Mouse (Mus musculus) kidney, adult 9 months (tissue): Measurements from ENCODE around the gene Zpbp2.

Experiments
- DNase-seq: peaks from one replicate; pipeline ENCODE4 v3.0.0; 2022

Zpbp2 gene

GRCm38 (mm10) chr11:98560942-98561341 lies 10.0 kb downstream of the Zpbp2 start:
- DNase-seq: no peak

- DNase-seq: no peak
Observed at GRCm38 (mm10) chr11:98563025-98563424, 12.1 kb downstream of the Zpbp2 start.

- DNase-seq: no peak
Observed at GRCm38 (mm10) chr11:98563921-98564414, 13.1 kb downstream of the Zpbp2 start.

GRCm38 (mm10) chr11:98568326-98568725 lies 17.4 kb downstream of the Zpbp2 start:
- DNase-seq: no peak

- DNase-seq: no peak
Observed at GRCm38 (mm10) chr11:98569461-98569860, 18.6 kb downstream of the Zpbp2 start.

GRCm38 (mm10) chr11:98577776-98578175 lies 26.9 kb downstream of the Zpbp2 start:
- no peak for DNase-seq

GRCm38 (mm10) chr11:98580301-98581121 lies 29.6 kb downstream of the Zpbp2 start:
- DNase-seq: peak; percentile 22

GRCm38 (mm10) chr11:98581286-98582029 lies 30.6 kb downstream of the Zpbp2 start:
- no peak for DNase-seq

GRCm38 (mm10) chr11:98582030-98582388 lies 31.1 kb downstream of the Zpbp2 start:
- DNase-seq: no peak

GRCm38 (mm10) chr11:98582551-98583264 lies 31.8 kb downstream of the Zpbp2 start:
- no peak for DNase-seq

GRCm38 (mm10) chr11:98583265-98583552 lies 32.3 kb downstream of the Zpbp2 start:
- DNase-seq: no peak

- DNase-seq: no peak
Observed at GRCm38 (mm10) chr11:98583571-98583970, 32.7 kb downstream of the Zpbp2 start.

- no peak for DNase-seq
Observed at GRCm38 (mm10) chr11:98584146-98584545, 33.2 kb downstream of the Zpbp2 start.

- DNase-seq: no peak
Observed at GRCm38 (mm10) chr11:98584629-98585177, 33.8 kb downstream of the Zpbp2 start.

GRCm38 (mm10) chr11:98586087-98586891 lies 35.4 kb downstream of the Zpbp2 start:
- DNase-seq: peak; percentile 31

GRCm38 (mm10) chr11:98586892-98587563 lies 36.1 kb downstream of the Zpbp2 start, which contains the start of gene Ormdl3:
Gene Ormdl3, minus strand, starts transcription at chr11:98587368.
- peak; percentile 98 for DNase-seq

- DNase-seq: peak; percentile 76
Observed at GRCm38 (mm10) chr11:98587684-98588546, 37.0 kb downstream of the Zpbp2 start.

- DNase-seq: peak; percentile 22
Observed at GRCm38 (mm10) chr11:98588833-98589281, 38.0 kb downstream of the Zpbp2 start.

GRCm38 (mm10) chr11:98589306-98589705 lies 38.4 kb downstream of the Zpbp2 start:
- no peak for DNase-seq
